Mouse (Mus musculus): ENCODE data around the gene Hephl1.
"Not testable (repeated sequence)": the region's sequence is repeated elsewhere in the genome, so short reads cannot be mapped to it uniquely, and the experiment has no call there.

The Hephl1 gene

DNA sequence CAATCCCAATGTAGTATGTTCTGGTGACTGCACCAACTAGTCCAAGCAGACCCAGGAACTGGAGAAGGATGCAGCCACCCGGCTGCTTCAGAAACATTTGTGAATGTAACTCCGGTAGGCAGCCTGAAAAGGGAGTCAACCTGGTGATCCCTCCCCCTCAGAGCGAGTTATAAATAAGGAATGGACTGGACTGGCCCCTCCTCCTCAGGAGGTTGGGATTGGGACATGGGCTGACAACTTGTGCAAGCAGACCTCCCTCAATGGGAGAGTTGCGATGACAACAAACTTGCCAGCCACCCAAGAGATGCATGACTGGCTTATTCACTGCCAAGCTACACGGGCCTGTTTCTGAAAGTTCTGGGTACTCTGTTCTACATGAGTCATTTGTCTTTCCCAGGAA is at the start of gene Hephl1:
Gene Hephl1 (minus strand): TSS at position 101 of the 400 bp plus-strand sequence.
- DNase-seq (ENCODE audit: low spot score in 2 of 2) = peak in 1 of 2 experiments; percentile 25

DNA sequence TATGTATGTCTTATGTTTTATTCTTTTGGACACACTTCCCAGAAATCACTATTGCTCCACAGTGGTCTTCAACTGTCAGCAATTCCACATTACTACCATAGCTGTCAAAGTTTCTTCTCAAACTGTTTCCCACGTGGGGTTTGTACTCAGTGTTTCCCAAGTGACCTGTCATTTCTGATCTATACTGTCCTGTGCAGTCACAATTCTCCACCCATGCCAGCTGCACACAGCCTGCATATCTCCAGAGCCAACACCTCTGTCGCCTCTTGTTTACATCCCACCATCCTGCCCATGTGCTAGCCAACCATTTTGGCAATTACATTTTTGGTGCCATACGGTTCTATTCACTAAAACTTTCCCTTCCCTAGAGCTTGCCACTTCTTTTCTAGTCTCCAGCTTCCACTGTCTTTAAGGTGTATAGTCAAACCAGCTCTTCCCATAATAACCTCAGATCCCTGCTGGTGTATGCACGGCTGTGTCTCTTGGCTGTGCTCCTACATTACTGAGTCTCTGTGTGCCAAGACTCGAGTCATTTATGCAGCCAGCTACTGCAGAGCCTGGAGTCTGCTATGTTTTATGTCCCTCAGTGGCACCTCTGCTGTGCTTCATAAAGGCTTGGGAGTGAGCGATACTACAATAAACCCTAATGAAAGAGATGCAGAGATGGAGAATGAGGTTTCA is 37.5 kb upstream of the Hephl1 start:
- DNase-seq (ENCODE audit: low spot score in 2 of 2) = no peak

DNA sequence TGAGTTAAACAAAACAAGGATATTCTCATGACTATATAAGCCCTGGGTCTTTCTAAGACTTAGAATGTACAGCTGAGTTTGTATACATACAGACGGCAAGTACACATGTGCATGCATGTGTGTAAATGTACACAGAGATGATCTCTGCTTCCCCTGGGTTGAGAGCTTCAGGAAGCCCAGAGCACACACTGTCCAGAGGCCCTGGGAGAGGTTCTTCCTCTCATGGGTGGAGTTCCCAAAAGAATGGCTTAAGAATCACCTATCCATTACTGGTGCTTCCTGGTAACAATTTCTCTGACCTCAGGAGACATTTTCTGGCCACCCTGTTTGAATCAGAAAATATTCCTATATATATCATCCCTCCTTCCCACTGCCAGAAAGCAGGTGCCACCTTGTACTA is 28.6 kb upstream of the Hephl1 start:
- no peak for DNase-seq (ENCODE audit: low spot score in 2 of 2)

GRCm38 (mm10) chr9:15125897-15126296 is 14.0 kb upstream of the Hephl1 start:
- no peak for DNase-seq (ENCODE audit: low spot score in 2 of 2)

DNA sequence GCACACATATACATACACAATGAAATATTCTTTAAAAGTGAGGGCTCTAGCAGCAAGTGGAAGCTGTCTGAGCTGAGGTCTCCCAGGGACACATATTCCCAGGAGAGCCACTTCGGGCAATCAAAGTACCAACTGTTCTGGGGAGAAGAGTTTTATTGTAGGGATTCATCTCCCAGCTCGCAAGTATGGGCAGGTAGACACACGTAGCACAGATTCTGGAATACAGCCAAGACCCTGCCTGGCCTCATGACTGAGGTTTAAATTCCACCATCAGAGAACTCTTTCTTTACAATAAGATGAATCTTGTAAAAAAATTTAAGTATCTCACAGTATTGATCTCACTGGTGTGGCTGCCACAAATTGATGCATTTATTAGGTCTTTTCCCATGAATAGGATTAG is 10.5 kb upstream of the Hephl1 start:
- no peak for DNase-seq (ENCODE audit: low spot score in 2 of 2)

DNA sequence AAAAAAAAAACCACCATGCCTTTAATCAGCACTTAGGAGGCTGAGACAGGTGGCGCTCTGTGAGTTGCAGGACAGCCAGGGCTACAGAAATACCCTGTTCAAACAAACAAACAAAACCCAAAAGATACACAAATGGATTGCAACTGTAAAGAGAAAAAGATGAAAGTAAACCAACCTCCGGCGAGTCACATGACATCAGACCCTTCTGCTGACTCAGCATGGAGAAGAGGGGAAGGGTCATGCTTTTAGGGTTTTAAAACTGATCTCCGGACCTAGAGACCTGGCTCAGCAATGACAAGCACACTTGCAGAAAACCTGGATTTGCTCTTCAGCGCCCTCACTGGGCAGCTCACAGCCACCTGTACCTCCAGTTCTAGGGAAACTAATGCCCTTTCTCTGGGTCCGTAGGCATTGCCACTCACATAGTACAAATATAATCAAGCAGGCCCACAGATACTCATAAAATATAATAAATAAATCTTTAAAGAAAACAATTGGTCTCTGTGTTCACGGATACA is 9.0 kb upstream of the Hephl1 start:
- DNase-seq (ENCODE audit: low spot score in 2 of 2) = no peak

- no peak for DNase-seq (ENCODE audit: low spot score in 2 of 2)
Measured at GRCm38 (mm10) chr9:15120209-15120608, 8.3 kb upstream of the Hephl1 start.

DNA sequence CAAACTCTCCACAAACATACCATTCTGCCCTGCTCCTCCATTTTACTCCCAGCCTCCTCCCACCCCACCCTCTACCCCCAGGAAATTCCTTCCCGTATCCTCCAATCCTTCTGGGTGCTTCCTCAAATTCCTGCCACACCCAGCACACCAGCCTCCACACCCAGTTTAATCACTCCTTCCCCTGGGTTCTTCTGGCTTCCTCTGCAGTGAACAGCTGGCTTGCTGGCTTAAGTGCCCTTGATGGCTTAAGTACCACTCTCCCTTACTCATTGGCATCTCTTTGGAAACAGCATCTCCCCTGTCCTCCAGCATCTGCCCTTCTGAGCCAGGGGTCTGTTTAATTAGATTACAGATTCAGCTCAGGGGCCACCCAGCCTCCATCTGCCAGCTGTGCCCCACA is 7.6 kb upstream of the Hephl1 start:
- no peak for DNase-seq (ENCODE audit: low spot score in 2 of 2)

DNA sequence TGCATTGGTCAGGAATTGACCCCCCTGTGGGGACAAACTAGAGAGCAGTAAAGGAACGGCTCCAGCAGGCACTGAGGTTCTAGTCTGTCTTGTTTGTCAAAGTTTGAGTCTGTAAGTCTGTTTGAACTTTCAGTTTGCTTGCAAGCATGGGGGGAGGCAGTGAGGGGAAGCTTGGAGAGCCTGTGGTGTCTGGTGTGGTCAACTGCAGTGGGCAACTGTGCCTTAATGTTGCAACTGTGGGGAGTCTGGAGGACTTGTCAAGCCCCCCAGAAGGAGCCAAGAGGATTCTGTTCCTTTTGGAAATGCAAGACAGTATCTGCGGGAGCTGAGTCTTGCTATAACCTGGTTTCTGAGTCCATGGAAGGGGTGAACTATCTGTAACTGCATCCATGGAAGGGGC is 4.3 kb upstream of the Hephl1 start:
- DNase-seq (ENCODE audit: low spot score in 2 of 2) = no peak

- no peak for DNase-seq (ENCODE audit: low spot score in 2 of 2)
Measured at GRCm38 (mm10) chr9:15114102-15114501, 2.2 kb upstream of the Hephl1 start.

GRCm38 (mm10) chr9:15108101-15108500 is 3.8 kb downstream of the Hephl1 start:
- DNase-seq (ENCODE audit: low spot score in 2 of 2) = no peak

GRCm38 (mm10) chr9:15105136-15105535 is 6.8 kb downstream of the Hephl1 start:
- DNase-seq (ENCODE audit: low spot score in 2 of 2) = no peak

GRCm38 (mm10) chr9:15103579-15104300 is 8.2 kb downstream of the Hephl1 start:
- DNase-seq (ENCODE audit: low spot score in 2 of 2) = no peak

- peak in 1 of 2 experiments; percentile 3 for DNase-seq (ENCODE audit: low spot score in 2 of 2)
Measured at GRCm38 (mm10) chr9:15101531-15102161, 10.3 kb downstream of the Hephl1 start.

DNA sequence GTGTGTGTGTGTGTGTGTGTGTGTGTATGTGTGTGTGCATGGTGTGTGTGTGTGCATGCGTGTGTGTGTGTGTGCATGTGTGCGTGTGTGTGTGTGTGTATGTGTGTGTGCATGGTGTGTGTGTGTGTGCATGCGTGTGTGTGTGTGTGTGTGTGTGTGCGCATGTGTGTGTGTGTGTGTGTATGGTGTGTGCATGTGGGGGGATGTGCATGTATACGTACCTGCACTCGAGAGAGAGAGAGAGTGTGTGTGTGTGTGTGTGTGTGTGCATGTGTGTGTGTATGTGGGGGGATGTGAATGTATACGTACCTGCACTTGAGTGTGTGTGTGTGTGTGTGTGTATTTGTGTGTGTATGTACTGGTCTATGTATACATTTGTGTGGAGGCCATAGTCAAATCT is 13.5 kb downstream of the Hephl1 start:
- DNase-seq (ENCODE audit: low spot score in 2 of 2) = not testable (repeated sequence)

DNA sequence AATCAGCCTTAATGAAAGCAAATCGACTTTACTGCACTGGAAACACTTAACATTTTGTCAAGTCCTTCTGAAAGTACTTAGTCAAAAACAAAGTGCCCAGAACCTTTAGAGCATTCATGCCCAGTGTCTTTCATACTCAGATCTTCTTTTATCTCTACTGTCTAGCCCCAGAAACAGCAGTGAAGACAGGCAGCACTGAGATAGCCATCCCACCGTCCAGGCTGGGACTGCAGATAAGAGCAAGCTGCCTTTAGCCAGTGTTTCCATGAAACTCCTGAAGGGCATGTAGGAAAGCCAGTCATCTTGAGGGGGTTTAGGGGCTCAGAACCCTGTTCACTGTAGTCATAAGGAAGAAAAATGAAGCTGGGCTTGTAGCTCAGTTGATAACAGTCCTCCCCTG is 14.7 kb downstream of the Hephl1 start:
- DNase-seq (ENCODE audit: low spot score in 2 of 2) = no peak

DNA sequence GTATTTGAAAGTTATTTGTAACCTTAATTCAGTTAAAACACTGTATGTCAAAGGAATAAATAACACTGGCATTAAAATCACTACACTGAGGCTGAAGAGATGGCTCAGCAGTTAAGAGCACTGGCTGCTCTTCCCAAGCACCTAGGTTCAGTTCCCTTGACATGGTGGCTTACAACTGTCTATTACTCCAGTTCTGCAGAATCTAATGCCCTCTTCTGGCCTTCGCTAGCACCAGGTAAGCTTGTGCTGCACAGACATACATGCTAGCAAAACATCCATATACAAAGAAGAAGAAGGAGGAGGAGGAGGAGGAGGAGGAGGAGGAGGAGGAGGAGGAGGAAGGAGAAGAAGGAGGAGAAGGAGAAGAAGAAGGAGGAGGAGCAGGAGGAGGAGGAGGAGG is 15.7 kb downstream of the Hephl1 start:
- no peak for DNase-seq (ENCODE audit: low spot score in 2 of 2)

DNA sequence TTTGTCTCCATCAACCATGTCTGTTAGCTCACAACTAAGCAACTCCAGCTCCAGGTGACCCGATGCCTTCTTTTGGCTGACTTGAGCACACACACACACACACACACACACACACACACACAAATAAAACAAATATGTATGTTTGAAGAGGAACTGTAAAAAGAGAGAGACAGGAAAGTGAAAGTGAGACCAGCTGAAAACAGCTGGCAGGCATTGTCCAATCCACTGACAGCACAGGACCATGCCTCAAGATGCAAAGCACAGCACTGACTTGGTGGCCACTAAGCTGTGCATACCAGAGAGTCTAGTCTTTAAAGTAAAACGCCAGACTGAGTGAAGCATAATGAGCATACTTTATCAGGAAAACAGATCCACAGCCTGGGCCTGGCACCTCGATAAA is 16.7 kb downstream of the Hephl1 start:
- DNase-seq (ENCODE audit: low spot score in 2 of 2) = no peak

- peak; percentile 46 to 54 for DNase-seq (ENCODE audit: low spot score in 2 of 2)
Measured at GRCm38 (mm10) chr9:15068686-15069295, 43.1 kb downstream of the Hephl1 start.

GRCm38 (mm10) chr9:15067995-15068685 is 43.8 kb downstream of the Hephl1 start:
- no peak for DNase-seq (ENCODE audit: low spot score in 2 of 2)

DNA sequence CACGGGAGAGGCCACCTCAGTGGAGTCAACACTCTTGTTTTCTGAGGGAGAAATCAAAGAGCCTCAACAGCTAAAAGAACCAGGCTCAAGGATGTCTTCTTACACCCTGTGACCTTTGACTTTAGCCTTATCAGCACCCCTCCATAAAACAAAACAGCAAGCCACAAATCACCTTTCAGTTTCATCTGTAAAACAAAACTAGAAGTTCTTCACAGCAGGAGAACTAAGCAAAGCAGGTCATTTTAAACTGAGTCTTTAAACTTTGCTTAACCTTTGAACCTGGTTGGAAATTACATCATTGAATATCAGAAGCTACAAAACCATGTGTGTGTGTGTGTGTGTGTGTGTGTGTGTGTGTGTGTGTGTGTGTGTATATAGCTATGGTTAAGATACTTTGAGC is 47.7 kb downstream of the Hephl1 start:
- no peak for DNase-seq (ENCODE audit: low spot score in 2 of 2)

GRCm38 (mm10) chr9:15060847-15061246 is 51.1 kb downstream of the Hephl1 start:
- no peak for DNase-seq (ENCODE audit: low spot score in 2 of 2)
